Mouse (Mus musculus): Measurements from ENCODE around the gene Cdc5l.

Gene Cdc5l

DNA sequence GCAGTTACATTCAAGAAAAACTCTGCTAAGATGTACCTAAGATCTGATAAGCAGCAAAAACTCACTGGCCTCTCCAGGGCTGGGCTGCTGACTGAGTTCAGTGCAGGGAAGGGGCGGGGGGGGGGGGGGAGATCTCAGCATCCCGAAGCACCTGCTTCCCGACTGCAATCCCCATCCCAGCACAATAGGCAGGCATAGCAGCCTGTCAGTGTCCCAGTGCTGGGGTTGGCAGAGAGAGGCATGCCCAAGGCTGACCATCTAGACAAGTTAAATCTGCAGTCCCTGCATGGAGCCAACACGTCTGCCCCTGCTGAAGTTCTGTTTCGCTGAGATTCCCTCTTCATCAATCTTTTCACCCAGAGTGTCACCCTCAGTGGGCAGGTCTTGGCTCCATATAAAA lies 63.0 kb downstream of the Cdc5l start:
- no peak for DNase-seq (ENCODE audit: low read depth, low spot score)

DNA sequence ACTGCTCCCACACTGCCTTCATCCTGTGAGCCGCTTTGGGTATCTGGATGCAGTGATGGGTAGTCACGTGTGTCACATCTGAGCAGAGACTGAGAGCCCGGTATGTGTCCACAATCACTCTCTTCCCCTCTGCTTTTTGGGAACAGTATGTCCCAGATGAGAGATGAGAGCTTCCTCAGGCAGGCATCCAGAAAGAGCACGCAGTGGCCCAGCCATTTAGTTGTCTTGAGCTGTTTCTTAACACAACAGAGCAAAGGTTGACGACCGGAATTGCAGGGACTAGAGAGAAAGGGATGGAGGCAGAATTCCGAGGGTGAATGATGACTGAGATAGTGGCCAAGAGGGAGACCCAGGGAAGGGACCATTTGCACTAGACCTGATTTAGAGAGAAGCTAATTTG lies 68.7 kb downstream of the Cdc5l start:
- DNase-seq (ENCODE audit: low read depth, low spot score) = no peak

GRCm38 (mm10) chr17:45360950-45361349 lies 72.6 kb downstream of the Cdc5l start:
- DNase-seq (ENCODE audit: low read depth, low spot score) = no peak

GRCm38 (mm10) chr17:45359443-45359842 lies 74.1 kb downstream of the Cdc5l start:
- DNase-seq (ENCODE audit: low read depth, low spot score) = no peak

- no peak for DNase-seq (ENCODE audit: low read depth, low spot score)
Observed at GRCm38 (mm10) chr17:45356431-45356830, 77.1 kb downstream of the Cdc5l start.

GRCm38 (mm10) chr17:45347951-45348350 lies 85.6 kb downstream of the Cdc5l start:
- no peak for DNase-seq (ENCODE audit: low read depth, low spot score)
